Mouse (Mus musculus): Measurements from ENCODE around the gene Arhgef33.

DNA sequence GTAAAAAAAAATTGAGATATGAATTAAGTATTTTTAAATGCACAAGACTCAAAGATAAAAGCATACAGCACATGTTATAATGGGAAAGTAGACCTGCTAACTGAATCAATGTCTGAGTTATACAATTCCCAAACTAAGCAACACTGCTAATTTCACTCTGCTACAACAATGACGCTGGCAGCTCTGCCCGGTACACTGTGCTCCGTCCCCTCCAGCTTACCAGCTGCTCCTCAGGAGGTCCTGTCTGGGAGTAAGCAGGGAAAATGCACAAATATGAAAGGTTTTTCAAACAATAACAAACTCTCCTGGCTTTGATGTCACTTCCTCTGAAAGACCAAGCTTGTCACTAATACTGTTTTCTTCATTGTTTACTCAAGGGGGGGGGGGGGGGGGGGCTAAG, 127.2 kb downstream of the Arhgef33 start:
- TF ChIP-seq CTCF (IDR thresholded peaks at IDR 0.05; ENCODE audit: insufficient read depth, low read length) (no peak), POLR2A (IDR thresholded peaks at IDR 0.05; ENCODE audit: borderline replicate concordance, extremely low read depth, low read depth, low read length) (no peak)
